Mouse (Mus musculus): ENCODE data around the gene 2010300C02Rik.

2010300C02Rik gene

GRCm38 (mm10) chr1:37565396-37565795, 154.5 kb downstream of the 2010300C02Rik start:
- no peak for DNase-seq

- no peak for DNase-seq
These were observed 157.9 kb downstream of the 2010300C02Rik start for GRCm38 (mm10) chr1:37561955-37562354.
